Mouse (Mus musculus) cerebellum, adult 9-10 months (tissue): Measurements from ENCODE around the gene Capzb.

ENCODE experiments used
- DNase-seq: peaks from one replicate; pipeline ENCODE4 v3.0.0; 2022

Capzb gene

GRCm38 (mm10) chr4:139179731-139180625, 12.7 kb upstream of the Capzb start:
- no peak for DNase-seq

GRCm38 (mm10) chr4:139182511-139182910, 10.2 kb upstream of the Capzb start:
- no peak for DNase-seq

- DNase-seq, result no peak
Measured at GRCm38 (mm10) chr4:139185766-139186442, 6.8 kb upstream of the Capzb start.

- no peak for DNase-seq
Measured at GRCm38 (mm10) chr4:139187930-139188329, 4.8 kb upstream of the Capzb start.

GRCm38 (mm10) chr4:139191605-139192498, 847 bp upstream of the Capzb start:
- no peak for DNase-seq

GRCm38 (mm10) chr4:139193176-139194093, 736 bp downstream of the Capzb start:
- DNase-seq, result no peak

- DNase-seq, result no peak
Measured at GRCm38 (mm10) chr4:139195101-139195500, 2.4 kb downstream of the Capzb start.

- DNase-seq, result no peak
Measured at GRCm38 (mm10) chr4:139196464-139196863, 3.8 kb downstream of the Capzb start.

GRCm38 (mm10) chr4:139196949-139197348, 4.2 kb downstream of the Capzb start:
- no peak for DNase-seq

GRCm38 (mm10) chr4:139197453-139197852, 4.8 kb downstream of the Capzb start:
- DNase-seq, result no peak

- no peak for DNase-seq
Measured at GRCm38 (mm10) chr4:139198004-139198689, 5.4 kb downstream of the Capzb start.

GRCm38 (mm10) chr4:139199126-139199525, 6.4 kb downstream of the Capzb start:
- DNase-seq, result no peak

GRCm38 (mm10) chr4:139199703-139200340, 7.1 kb downstream of the Capzb start:
- no peak for DNase-seq

- DNase-seq, result no peak
Measured at GRCm38 (mm10) chr4:139200946-139201345, 8.2 kb downstream of the Capzb start.

- DNase-seq, result no peak
Measured at GRCm38 (mm10) chr4:139202556-139202955, 9.9 kb downstream of the Capzb start.

- no peak for DNase-seq
Measured at GRCm38 (mm10) chr4:139203381-139203780, 10.7 kb downstream of the Capzb start.

- no peak for DNase-seq
Measured at GRCm38 (mm10) chr4:139205842-139206241, 13.1 kb downstream of the Capzb start.

GRCm38 (mm10) chr4:139206353-139207045, 13.8 kb downstream of the Capzb start:
- DNase-seq, result no peak

GRCm38 (mm10) chr4:139208236-139209129, 15.8 kb downstream of the Capzb start:
- DNase-seq, result no peak
